Mouse (Mus musculus) naive thymus-derived CD4-positive, alpha-beta T cell, adult 2 months (primary cell): Measurements from ENCODE around the gene Ttn.

Experiments used
- DNase-seq: peaks from one replicate; pipeline ENCODE4 v3.0.0-alpha.2; 2011; ENCODE audit warnings: low read depth

Ttn gene

DNA sequence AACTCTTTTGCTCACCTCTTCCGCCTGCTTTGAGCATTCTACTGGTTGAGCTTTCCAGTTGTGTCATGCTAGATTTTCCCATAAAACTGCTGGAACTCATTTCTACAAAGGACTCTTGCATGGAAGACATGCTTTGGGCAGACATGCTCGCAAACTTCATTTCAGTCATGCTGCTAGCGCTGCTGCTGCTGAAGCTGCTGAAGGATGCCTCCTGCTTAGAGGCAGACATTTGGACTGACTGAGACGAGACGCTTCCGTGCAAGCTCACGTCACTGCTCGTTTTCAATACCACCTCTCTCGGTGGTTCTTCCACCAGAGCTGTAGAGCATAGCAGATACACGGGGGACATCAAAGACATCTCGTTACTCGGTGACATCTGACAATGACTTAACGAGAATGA, 276.7 kb downstream of the Ttn start:
- DNase-seq = no peak

DNA sequence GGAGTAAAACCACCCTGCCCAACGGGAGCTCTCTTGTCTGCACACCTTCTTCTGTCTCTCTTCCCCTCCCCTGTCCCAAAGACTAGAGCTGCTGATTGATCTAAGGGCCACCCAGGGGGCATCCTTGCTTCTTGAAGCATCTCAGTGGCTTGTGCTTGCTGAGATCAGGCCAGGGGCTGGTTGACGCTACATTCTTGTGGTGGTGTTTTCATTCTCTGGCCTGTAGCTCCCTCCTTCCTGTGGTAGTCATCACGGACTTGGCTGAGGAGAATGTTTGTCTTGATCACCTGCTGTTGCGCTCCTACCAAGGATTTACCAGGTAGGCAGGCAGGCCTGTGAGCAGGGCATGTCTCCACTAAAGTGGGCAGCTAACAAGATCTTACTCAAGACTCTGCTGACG, 279.6 kb downstream of the Ttn start:
- no peak for DNase-seq

DNA sequence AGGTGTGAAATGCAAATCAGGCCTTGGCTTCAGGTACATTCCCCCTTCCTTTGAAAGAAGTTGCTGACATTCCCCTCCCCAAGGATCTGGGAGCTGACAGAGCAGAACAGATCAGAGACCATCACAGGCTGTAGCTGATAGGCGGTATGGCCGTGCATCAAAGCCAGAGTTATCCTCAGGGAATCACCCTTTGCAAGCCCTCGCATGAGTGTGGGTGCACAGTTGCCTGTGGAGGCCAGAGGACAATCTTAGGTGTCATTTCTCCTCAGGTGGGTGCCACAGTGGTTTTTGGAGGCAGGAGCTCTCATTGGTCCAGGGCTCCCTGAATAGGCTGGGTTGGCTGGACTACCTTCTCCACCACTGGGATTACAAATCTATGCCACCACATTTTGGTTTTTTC, 280.2 kb downstream of the Ttn start:
- no peak for DNase-seq

DNA sequence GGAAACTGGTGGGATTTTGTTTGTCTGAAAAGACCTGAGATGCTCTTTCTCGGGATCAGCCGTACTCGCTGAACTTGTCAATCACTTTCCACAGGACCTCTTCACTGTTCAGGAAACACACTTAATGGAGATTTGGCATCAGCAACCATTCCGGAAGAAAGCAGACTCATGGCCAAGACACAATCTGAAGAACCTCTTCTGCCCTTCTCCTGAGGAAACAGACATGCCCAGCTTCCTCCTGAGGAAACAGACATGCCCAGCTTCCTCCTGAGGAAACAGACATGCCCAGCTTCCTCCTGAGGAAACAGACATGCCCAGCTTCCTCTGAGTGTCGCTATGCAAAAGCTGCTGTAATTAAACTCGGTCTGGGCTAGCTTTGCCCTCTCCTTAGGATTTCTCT, 287.1 kb downstream of the Ttn start:
- no peak for DNase-seq

DNA sequence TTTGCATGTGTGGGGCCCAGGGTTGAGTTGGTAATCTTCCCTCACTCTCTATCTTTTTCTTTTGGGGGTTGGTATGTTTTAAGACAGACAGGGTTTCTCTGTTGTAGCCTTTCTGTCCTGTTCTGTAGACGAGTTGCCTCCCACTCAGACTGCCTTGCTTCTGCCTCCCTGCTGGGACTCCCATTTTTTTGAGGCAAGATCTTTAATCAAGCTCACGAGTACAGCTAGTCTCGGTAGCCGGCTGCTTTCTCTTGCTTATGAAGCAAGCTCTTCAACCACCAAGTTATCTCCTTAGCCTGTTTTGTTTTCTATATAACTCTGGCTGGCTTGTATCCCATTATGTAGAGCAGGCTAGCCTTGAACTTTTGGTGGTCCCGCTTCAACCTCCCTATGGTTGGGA, 288.6 kb downstream of the Ttn start:
- no peak for DNase-seq

DNA sequence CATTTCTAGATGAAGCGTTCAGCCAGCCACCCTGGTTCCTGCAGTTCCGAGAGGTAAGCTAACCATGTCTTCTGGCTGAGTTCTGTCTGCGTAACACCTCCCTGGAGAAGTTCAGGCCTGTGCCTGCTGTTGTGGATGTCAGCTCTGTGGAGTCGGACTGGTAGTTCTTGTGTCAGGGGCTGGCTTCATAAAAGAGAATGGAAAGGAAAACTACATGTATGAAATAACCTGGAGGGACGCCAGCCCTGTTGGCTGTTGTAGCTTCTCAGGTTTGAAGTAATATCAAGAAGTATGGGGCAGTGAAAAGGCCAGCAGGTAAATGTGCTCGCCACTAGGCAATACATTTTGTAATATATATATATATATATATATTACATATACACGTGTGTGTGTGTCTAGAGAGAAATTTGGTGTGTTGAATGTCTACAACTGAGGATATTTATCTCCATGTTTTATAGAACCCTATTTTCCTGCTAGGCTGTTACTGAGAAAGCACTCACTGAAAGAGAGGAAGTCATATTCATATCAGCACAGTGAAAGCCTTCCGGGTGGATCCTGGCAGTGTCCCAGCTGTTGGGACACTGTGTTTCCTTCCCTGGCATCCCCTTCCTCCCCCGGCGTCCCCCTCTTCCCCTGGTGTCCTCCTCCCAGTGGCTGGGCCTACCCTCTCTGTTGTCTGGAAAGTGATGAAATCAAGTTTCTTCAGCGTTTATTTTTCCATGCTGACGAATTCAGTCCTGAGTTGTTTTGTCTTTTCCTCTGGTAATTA, 291.7 kb downstream of the Ttn start:
- no peak for DNase-seq

DNA sequence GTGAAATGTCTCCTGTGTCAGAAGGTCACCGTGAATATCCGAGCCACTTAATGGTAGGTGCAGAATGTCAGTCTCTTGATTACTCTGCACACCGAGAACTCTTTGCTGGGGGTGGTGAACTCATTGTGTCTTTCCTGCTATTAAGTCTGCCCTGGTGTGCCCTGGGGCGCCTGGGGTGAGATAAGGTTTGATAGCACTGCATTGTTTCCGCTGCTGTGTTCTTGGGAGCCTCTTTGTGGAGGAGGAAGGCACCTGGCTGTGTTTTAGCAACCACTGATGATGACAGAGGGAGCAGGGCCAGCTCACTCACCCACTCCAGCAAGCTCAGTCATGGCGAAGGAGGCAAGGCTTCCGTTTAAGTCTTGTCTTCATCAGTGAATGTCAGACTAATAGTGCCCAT, 294.2 kb downstream of the Ttn start:
- no peak for DNase-seq

DNA sequence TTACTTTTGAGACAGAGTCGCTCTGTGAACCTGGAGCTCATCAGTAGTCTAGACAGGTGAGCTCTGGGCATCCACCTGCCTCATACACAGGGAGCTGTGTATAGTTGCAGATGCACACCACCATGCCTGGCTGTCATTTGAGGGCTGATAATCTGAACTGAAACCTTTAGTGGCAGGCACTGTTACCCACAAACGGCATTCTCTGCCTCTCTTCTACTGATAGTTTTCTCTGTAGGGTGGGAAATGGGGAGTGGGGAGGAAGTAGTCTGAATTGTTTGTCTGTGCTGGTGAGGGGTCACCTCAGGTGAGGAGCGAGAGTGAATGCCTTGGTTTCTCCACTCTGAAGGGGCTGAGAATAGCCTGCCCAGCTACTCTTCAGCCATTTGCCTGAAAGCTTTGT, 294.7 kb downstream of the Ttn start:
- no peak for DNase-seq

DNA sequence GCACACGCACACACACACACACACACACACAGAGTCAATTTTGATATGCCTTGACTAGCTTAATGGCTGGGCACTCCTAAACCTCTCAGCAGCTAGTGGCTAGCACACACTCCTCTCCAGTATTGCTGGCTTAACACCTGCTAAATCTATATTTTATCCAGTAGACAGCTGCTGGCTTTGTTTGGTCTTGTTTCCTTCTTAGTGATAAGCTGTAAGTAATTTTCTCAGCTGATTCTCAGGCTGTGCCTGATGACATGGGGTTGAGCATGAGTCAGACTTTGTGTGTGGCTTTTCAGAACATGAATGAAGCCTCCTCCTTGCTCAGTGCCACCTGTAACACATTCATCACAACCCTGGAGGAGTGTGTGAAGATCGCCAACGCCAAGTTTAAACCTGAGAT, 295.4 kb downstream of the Ttn start:
- no peak for DNase-seq

DNA sequence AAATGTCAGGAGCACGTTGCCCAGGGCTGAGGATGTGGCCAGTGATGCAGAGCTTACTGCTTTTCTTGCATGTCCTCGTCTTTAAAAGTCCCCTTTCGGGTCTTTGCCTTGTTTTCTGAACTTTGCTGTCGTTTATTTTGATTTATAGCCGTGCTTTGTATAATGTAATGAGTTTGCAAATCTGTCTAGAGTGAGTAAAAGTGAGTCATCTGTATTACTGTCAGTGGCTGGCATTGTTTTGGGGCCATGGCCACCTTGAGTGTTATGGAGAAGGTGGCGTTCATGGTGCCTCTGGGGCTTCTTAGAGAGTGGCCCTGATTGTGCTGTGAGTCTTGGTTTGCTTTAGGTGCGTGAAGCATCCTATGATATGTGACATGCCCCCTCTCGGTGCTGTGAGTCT, 300.0 kb downstream of the Ttn start:
- DNase-seq = no peak

DNA sequence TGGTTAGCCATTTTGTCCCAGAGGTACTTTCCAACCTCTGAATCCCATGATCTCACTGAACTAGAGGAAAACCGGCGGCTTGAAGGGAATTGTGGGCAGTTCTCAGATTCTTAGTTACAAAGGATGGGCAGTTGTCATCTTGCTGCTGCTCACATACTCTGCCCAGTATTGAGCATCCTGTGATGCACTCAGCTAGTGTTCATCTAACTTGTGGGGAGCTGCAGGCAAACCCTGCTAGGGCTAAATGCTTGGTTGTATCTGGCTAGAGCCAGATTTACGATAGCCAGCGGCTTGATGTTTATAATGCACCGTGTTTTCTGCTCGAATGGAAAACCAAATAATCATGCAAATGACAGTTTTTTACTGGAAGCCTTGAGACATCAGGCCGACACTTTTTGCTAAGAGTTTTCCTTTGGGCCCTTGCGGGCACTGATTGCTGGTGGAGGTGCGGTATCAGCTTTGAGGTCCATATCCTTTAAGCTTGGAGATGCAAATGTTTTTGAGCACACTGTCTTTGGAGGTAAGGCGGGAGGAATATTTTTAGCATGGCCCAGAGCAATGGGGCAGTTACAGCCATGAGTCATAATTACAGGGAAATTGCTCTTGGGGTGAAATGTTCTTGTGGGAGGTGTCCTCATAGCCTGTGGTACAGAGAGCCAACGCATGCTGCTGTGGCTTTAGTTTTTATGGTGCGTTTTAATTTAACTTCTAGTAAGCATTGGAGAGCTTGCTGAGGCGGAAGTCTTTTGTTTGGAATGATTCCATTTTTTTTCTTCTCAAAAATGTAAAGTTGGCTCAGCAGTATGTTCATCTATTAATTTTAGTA, 305.7 kb downstream of the Ttn start:
- DNase-seq = peak; percentile 12

DNA sequence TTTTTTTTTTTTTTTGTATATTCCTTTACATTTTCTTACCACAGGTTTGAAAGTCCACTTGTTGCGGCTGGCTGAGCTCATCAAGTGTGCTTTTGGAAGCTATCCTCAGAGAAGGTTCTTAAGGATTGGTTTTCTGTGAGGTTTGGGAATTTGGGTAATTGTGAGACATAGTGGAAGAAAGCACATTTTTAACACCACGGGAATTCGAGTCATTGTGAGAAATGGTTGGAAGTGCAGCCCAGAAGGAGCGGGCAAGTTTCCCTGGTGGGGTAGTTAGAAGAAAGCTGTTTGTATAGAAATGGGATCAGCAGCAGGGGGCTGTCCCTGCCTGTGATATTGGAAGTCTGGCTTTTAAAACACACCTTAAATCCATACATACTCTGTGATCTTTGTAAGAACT, 306.4 kb downstream of the Ttn start:
- DNase-seq = peak; percentile 16

DNA sequence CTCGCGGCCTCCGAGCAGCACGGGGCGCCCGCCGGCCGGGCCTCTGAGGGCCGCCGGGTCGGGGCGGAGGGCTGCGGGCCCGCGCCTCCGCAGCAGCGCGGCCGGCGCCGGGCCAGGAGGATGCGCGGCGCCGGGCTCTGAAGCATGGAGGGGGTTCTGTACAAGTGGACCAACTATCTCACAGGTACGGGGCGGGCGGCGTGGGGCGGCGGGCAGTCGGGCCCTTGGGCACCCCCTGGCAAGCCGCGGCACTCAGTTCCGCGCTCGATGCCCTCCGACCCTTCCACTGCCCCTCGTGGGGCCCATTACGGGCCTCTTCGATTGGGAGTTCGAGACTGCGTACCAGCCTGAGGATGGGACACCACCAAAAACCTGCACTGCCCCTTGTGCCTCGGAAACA, 306.9 kb downstream of the Ttn start:
- DNase-seq = no peak

DNA sequence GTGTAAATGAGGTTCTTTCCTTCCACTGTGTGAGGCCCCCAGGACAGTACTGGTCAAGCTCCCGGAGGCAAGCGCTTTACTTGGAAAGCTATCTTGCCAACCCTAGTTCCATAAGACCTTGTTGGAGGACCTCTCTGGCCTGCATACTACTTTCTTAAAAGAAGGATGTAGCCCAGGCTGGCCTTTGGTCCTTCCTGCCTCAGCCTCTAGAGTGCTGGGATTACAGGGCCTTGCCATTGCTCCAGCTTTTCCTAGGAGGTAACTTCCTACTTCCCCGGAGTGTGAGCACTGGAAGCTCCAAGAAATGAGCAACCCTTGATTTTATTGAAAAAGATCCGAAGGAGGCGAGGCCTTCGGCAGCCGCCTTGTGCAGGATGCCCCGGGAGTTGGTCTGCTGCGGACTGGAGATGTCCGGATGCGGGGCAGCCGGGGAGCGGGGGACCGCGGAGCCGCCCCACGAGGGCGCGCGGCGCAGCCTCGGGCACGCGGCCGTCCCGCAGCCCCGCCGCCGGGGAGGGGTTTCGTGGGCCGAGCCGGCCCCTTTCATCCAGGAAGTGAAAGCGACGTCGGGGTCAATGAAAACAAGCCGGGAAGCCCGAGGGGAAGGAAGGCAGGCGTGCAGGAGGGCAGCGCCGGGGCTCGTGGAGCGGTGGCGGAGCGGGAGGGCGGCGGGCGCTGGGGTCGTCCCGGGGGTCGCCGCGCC, 307.5 kb downstream of the Ttn start, which contains the start of gene Plekha3:
Plekha3 (plus strand) TSS at position 557 of the 703 bp plus-strand sequence.
- DNase-seq = peak; percentile 76

DNA sequence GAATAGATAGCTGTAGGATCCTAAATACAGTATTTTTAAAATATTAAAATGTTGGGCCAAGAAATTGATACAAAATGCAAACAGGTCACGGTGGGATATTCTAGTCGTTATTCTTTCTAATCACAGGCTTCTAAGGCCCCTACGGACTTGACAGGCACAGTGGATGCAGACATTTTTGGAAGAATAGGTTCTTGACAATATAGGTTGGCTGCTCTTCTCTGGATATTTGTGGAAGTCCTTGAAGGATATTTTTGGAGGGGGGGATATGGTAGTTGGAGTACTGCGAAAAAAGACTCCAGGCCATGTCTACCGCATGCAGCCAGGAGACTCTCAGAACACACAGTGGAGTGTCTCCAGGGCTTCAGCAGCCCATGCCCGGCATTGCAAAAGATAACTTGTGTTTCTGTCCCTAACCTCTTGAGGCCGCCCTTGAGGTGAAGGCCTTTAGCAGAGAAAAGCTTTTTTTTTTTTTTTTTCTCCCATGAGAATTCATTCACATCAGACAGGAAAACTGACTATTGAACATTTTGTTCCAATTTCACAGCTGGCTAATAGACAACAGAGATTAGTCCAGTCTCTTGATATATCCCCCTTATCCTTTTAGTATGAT, 308.8 kb downstream of the Ttn start:
- DNase-seq = peak; percentile 73

DNA sequence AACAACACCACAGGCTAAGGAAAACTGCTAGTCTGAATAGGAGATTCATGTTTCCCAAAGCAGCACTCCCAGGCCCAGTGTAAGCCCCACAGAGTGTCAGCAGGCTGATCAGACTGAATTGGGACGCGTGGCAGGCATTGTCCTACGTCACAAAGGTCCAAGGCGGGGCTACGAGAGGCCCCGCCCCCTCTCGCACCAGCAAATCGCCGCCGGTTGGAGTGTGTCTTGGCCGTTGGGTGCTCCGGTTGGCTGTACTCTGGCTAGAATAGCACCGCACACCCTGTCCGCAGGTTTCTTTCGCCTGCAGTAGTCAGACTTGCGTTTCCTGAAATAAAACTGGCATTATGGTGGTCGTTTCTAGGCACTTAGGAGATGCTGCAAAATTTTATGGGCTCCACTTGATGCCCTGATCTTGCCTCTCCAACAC, 309.4 kb downstream of the Ttn start, which contains the start of gene Fkbp7:
Fkbp7 (minus strand) TSS at position 151 of the 427 bp plus-strand sequence.
- DNase-seq = peak; percentile 93

DNA sequence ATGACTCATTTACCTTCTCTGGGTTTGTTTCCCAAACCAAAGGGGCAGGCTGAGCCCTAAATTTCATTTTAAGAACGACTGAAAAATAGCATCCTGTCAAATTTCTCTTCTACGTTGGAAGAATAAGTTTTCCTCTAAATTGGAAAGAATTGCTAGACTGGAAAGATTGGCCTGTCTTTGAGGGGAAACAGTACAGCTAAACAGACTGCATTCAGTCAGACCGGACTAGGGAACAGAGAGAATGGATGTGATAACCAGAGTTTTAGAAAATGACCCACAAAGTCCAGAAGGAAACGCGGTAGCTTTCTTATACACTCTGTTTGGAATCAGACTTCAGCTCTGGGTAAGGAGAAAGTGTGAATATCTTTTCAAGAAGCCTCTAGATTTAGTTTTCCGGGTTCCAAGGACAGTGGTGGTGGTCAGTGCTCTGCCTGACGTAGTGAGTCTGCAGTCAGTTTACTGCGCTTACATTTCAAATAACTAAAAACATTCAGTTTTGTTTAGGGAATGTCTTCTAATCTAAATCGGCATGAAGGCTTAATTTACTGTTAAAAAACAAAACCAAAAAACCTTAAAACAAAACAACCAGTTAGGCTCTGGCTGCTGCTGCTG, 310.1 kb downstream of the Ttn start:
- no peak for DNase-seq

DNA sequence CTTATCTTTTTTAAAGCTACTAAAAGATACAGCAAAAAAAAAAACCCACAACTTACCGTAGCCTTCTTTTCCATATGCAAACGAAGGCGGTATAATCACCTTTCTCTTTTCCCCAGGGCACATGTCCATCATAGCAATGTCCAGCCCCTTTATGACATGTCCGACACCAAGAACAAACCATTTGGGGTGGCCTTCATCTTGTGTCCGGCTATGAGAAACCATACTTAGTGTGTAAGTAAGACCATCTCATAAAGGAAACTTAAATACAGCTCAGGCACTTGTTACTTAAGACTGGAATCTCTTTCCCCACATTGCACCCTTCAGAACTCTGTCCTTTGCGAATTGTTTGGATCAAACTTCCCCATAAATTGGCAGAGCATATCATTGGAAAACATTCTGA, 310.7 kb downstream of the Ttn start:
- DNase-seq = no peak

DNA sequence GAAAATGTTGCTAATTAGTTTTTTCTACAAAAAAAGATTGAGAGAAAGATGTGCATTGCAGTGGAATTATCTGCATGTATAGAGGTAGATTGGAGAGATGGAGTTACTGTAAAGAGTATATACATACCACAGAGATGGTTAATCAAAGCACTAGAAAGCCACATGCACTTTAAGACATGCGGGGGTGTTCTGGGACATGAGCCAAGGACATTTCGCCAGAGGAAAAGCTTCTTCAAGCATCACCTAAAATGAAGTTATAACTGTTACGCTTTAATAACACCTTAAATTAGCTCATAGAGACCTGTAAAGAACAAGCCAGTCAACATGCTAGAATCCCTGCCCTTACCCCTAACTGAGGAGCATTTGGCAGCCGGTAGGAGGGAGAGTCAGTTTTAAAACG, 315.1 kb downstream of the Ttn start:
- DNase-seq = no peak

DNA sequence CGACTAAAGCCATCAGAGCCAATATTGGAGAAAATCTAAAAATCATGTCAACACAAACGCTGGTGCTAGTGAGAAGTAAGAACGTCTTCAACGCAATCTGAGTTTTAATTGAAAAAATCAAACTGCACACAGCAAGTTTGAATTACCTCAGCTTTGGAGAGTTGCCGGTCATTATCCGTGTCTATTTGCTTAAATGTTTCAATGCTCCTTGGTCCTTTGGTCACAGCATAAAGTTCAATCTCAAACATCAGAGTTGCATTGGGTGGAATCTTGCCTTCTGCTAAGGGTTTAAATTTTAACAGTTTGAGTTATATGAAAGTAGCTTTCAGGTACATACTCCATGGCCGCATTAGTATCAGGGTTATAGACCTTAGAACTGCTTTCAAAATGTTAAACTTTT, 316.8 kb downstream of the Ttn start:
- no peak for DNase-seq

DNA sequence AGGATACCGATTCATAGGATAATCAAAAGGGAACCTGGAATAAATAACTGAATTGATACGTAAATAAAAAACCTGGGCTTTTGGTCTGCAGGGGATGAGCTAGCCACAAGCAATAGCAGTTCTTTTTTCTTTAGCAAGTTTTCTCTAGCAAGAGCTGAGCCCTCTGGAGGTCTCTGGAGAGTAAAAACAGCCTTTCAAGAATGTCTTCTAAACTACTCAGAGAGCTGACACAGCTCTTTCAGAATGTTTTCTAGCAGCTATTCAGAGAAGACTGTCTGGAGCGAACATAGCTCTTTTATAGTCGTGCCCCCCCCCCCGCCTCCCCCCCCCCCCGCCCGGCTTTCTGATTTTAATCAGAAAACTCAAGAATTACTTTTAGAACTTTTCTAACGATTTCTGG, 322.9 kb downstream of the Ttn start:
- no peak for DNase-seq

DNA sequence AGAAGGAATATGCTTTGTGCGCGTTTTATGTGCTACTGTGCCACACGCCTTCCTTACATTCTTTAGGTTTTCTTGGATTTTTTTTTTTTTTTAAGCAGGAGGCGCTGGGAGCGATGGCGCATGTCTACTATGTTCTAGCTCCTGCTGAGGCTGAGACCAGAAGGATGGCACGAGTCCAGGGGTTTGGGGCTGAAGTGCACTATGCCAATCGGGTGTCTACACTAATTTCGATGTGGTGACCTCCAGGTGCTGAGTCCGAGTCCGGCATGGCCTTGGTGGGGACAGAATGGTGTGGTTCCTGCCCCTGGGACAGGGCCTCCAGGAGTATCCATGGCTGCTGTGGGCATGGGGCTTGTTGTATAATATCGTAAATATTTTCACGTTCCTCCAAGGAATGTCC, 323.8 kb downstream of the Ttn start:
- no peak for DNase-seq
